ENCODE assay signal across 9 mouse cellular contexts in genomic region chr14:104466557-104466956, GRCm38 (mm10). TPM values are rescaled to one million over a fixed set of nuclear protein-coding genes. Genes with fewer than 3 reads are reported as not detected.
DNase-seq lines count a peak whose midpoint lies in the region; ATAC-seq lines count a peak whose summit lies in the region.
"Had no signal": no experiment of that assay in that cellular context is flagged by ENCODE, and none has a peak within 500 bp of the region (broad histone marks: within the 10 kb centered on the region; RNA-seq: fewer than 3 reads in every experiment).

No protein-coding gene starts in this region.

- no peak overlapping the region for H3K27ac ChIP-seq in kidney, embryonic 15.5 days
- H3K27ac ChIP-seq in embryonic facial prominence, embryonic 11.5 days (replicated peaks; ENCODE audit: low read depth, low read length): no peak overlapping the region
- no peak overlapping the region for H3K27ac ChIP-seq in intestine, embryonic 15.5 days
- peak overlapping the region; percentile 57; the same call in 1 of the 2 replicates for H3K27ac ChIP-seq in neural tube, embryonic 12.5 days

- H3K9me3 ChIP-seq in kidney, embryonic 15.5 days (replicated peaks): no peaks in the 10 kb centered on the region
- no peaks in the 10 kb centered on the region for H3K9me3 ChIP-seq in embryonic facial prominence, embryonic 11.5 days (replicated peaks; ENCODE audit: control insufficient read depth, low read length)
- H3K9me3 ChIP-seq in intestine, embryonic 15.5 days: no peaks in the 10 kb centered on the region
- H3K9me3 ChIP-seq in neural tube, embryonic 12.5 days: no peaks in the 10 kb centered on the region

- H3K27me3 ChIP-seq in kidney, embryonic 15.5 days: peaks cover 95% of the 10 kb centered on the region
- H3K27me3 ChIP-seq in embryonic facial prominence, embryonic 11.5 days (ENCODE audit: control insufficient read depth, insufficient read depth, low read length): peaks cover 80% of the 10 kb centered on the region
- H3K27me3 ChIP-seq in intestine, embryonic 15.5 days (replicated peaks): peaks cover 86% of the 10 kb centered on the region
- H3K27me3 ChIP-seq in neural tube, embryonic 12.5 days (replicated peaks): peaks cover 72% of the 10 kb centered on the region

- no peak overlapping the region for H3K9ac ChIP-seq in kidney, embryonic 15.5 days
- no peak overlapping the region for H3K9ac ChIP-seq in embryonic facial prominence, embryonic 11.5 days (replicated peaks; ENCODE audit: low read length)
- H3K9ac ChIP-seq in intestine, embryonic 15.5 days: no peak overlapping the region
- H3K9ac ChIP-seq in neural tube, embryonic 12.5 days: peak overlapping the region; percentile 87

- peak overlapping the region; percentile 90 for H3K4me2 ChIP-seq in kidney, embryonic 15.5 days
- no peak overlapping the region for H3K4me2 ChIP-seq in embryonic facial prominence, embryonic 11.5 days (ENCODE audit: low read depth, low read length)
- peak overlapping the region; percentile 94 for H3K4me2 ChIP-seq in intestine, embryonic 15.5 days (replicated peaks)
- peak overlapping the region; percentile 73 for H3K4me2 ChIP-seq in neural tube, embryonic 12.5 days (replicated peaks)

- WGBS in kidney, embryonic 15.5 days: under 1% methylated on average over 29 of the region's 43 CpGs
- WGBS in embryonic facial prominence, embryonic 11.5 days: under 1% methylated on average over 22 of the region's 43 CpGs
- under 1% methylated on average over 33 of the region's 43 CpGs for WGBS in intestine, embryonic 15.5 days
- under 1% methylated on average over 24 of the region's 43 CpGs for WGBS in neural tube, embryonic 12.5 days

- peak overlapping the region; percentile 57 for H3K4me3 ChIP-seq in kidney, embryonic 15.5 days (replicated peaks)
- peak overlapping the region; percentile 50; the same call in 1 of the 2 replicates for H3K4me3 ChIP-seq in embryonic facial prominence, embryonic 11.5 days (ENCODE audit: low read depth, low read length)
- peak overlapping the region; percentile 54 for H3K4me3 ChIP-seq in intestine, embryonic 15.5 days (replicated peaks)
- H3K4me3 ChIP-seq in neural tube, embryonic 12.5 days: peak overlapping the region; percentile 63

- H3K4me1 ChIP-seq in kidney, embryonic 15.5 days: peaks cover 26% of the 10 kb centered on the region
- H3K4me1 ChIP-seq in embryonic facial prominence, embryonic 11.5 days (ENCODE audit: control insufficient read depth, insufficient read depth, low read length): no peaks in the 10 kb centered on the region; the same call in 1 of the 2 replicates
- peaks cover 27% of the 10 kb centered on the region for H3K4me1 ChIP-seq in intestine, embryonic 15.5 days (replicated peaks)
- H3K4me1 ChIP-seq in neural tube, embryonic 12.5 days: peaks cover 27% of the 10 kb centered on the region

- no peaks in the 10 kb centered on the region for H3K36me3 ChIP-seq in kidney, embryonic 15.5 days
- no peaks in the 10 kb centered on the region for H3K36me3 ChIP-seq in embryonic facial prominence, embryonic 11.5 days (replicated peaks; ENCODE audit: control insufficient read depth, insufficient read depth, low read depth, low read length)
- H3K36me3 ChIP-seq in intestine, embryonic 15.5 days: no peaks in the 10 kb centered on the region
- no peaks in the 10 kb centered on the region for H3K36me3 ChIP-seq in neural tube, embryonic 12.5 days

- no peak for ATAC-seq in kidney, embryonic 15.5 days (replicated peaks; ENCODE audit: low FRiP score)
- no peak for ATAC-seq in embryonic facial prominence, embryonic 11.5 days (replicated peaks; ENCODE audit: insufficient number of reproducible peaks, low FRiP score, low TSS enrichment, low read depth)
- no peak for ATAC-seq in intestine, embryonic 15.5 days
- ATAC-seq in neural tube, embryonic 12.5 days (ENCODE audit: low FRiP score, low read depth): no peak

- no peak for DNase-seq in kidney, adult 8-10 months
- DNase-seq in embryonic facial prominence, embryonic 11.5 days (ENCODE audit: low spot score): no peak
- DNase-seq in urinary bladder, postnatal 14 days (ENCODE audit: low spot score): no peak
- no peak for DNase-seq in adrenal gland, postnatal 4 days (ENCODE audit: low spot score in 2 of 2)
- DNase-seq in layer of hippocampus, adult 9-11 months: no peak

RNA-seq across cellular contexts. Expression of gene Pou4f1, which starts 1.2 kb away (rescaled TPM):
- 0.06 and 0.27 TPM in 2 replicates for polyA plus RNA-seq in kidney, embryonic 15.5 days (2015; fragmentation: Nextera tagmentation; extraction: Ambion mirVana)
- 28.3 and 29.6 TPM in 2 replicates for polyA plus RNA-seq in embryonic facial prominence, embryonic 11.5 days (2014; fragmentation: Nextera tagmentation; extraction: Ambion mirVana)
- polyA plus RNA-seq in intestine, embryonic 15.5 days (2015; fragmentation: Nextera tagmentation; extraction: Ambion mirVana): 0.24 and 0.34 TPM in 2 replicates
- 116 and 145 TPM in 2 replicates for polyA plus RNA-seq in neural tube, embryonic 12.5 days (2016; fragmentation: Nextera tagmentation; extraction: Ambion mirVana)
- under 1 TPM; 0.42 to 0.51 TPM for total RNA-seq in adrenal gland, postnatal 4 days (2021)
- total RNA-seq: liver, adult 2 months had no signal
- polyA plus RNA-seq: liver, adult 2 months had no signal

RNA-seq across cellular contexts. Expression of gene Rnf219, which starts 55.9 kb away (rescaled TPM):
- polyA plus RNA-seq in kidney, embryonic 15.5 days (2015; fragmentation: Nextera tagmentation; extraction: Ambion mirVana): 28.3 and 29.1 TPM in 2 replicates
- polyA plus RNA-seq in embryonic facial prominence, embryonic 11.5 days (2014; fragmentation: Nextera tagmentation; extraction: Ambion mirVana): 43.2 and 44.4 TPM in 2 replicates
- polyA plus RNA-seq in intestine, embryonic 15.5 days (2015; fragmentation: Nextera tagmentation; extraction: Ambion mirVana): 18.7 and 26.2 TPM in 2 replicates
- polyA plus RNA-seq in neural tube, embryonic 12.5 days (2016; fragmentation: Nextera tagmentation; extraction: Ambion mirVana): 36.8 and 37.1 TPM in 2 replicates
- 10 to 100 TPM; 13.8 to 15.3 TPM for total RNA-seq in adrenal gland, postnatal 4 days (2021)

Comparison
In these comparisons a context has a peak if more than half of its experiments do, and no peak if none do; other contexts are left out.
1. RNA of gene Pou4f1, which starts 1.2 kb away (polyA plus RNA-seq): 116 to 145 TPM in neural tube, embryonic 12.5 days and 28.3 to 29.6 TPM in embryonic facial prominence, embryonic 11.5 days; 0.24 to 0.34 TPM in intestine, embryonic 15.5 days and 0.06 to 0.27 TPM in kidney, embryonic 15.5 days; every median in the first group is over 10 times any median in the second.
2. Peak in every context shown above with its lines, with median percentiles within 50 percentile points of each other: H3K4me3 ChIP-seq.